Mouse (Mus musculus) lung, embryonic 16.5 days (tissue): Measurements from ENCODE around the gene Rhbg. TPM values are rescaled to one million over a fixed set of nuclear protein-coding genes. Genes with fewer than 3 reads are reported as not detected.

Source experiments
- ATAC-seq: fragments of 200-750 bp; cut with Nextera tagmentation; 2 replicates; pipeline ENCODE4 v1.8.0; 2017; ENCODE audit warnings: low read depth, mild to moderate bottlenecking, moderate library complexity
- H3K27ac ChIP-seq: fragments of 300-500 bp; sonication (generic); 2 replicates; pipeline ENCODE4 v1.5.1; 2014; ENCODE audit warnings: mild to moderate bottlenecking, control low read depth, low read length
- H3K27me3 ChIP-seq: fragments of 300-500 bp; sonication (generic); 2 replicates; pipeline ENCODE4 v1.6.1; 2014; ENCODE audit warnings: low read depth, low read length, mixed read lengths; ENCODE audit not compliant: control insufficient read depth, insufficient read depth
- H3K36me3 ChIP-seq: fragments of 300-500 bp; sonication (generic); 2 replicates; pipeline ENCODE4 v1.6.1; 2014; ENCODE audit warnings: low read length; ENCODE audit not compliant: control insufficient read depth, insufficient read depth
- H3K4me1 ChIP-seq: fragments of 300-500 bp; sonication (generic); replicated peaks from 2 replicates; pipeline ENCODE4 v1.6.1; 2014; ENCODE audit warnings: low read length, mixed read lengths; ENCODE audit not compliant: control insufficient read depth, insufficient read depth
- H3K4me2 ChIP-seq: fragments of 300-500 bp; sonication (generic); 2 replicates; pipeline ENCODE4 v1.6.1; 2014; ENCODE audit warnings: low read depth, low read length, control low read depth
- H3K4me3 ChIP-seq: fragments of 300-500 bp; sonication (generic); 2 replicates; pipeline ENCODE4 v1.5.1; 2014; ENCODE audit warnings: mild to moderate bottlenecking, low read length, control low read depth
- H3K9ac ChIP-seq: fragments of 300-500 bp; sonication (generic); 2 replicates; pipeline ENCODE4 v1.6.1; 2014; ENCODE audit warnings: low read length, control low read depth
- H3K9me3 ChIP-seq: fragments of 300-500 bp; sonication (generic); 2 replicates; pipeline ENCODE4 v1.6.1; 2016; ENCODE audit warnings: low read length; ENCODE audit not compliant: control insufficient read depth
- WGBS: fragments of 180-500 bp; shearing (Covaris S2); extraction: QIAGEN DNeasy Blood & Tissue Kit; methylation state at CpG from one replicate; pipeline ENCODE4 v1.1.7; 2014; 5-methylcytosine and 5-hydroxymethylcytosine counted together
- polyA plus RNA-seq: library from polyadenylated mRNA; unstranded; fragments of >200 nt; fragmentation: Nextera tagmentation; extraction: Ambion mirVana; gene quantifications from 2 replicates; pipeline ENCODE4 v1.2.1, GENCODE M21; 2015

Rhbg gene
- polyA plus RNA-seq, 1 experiment from 2014 or later: 0.69 TPM

GRCm38 (mm10) chr3:88224929-88225328, 29.6 kb downstream of the Rhbg start:
- H3K27me3 ChIP-seq: peaks cover 13% of the 10 kb centered on the region
- no peaks in the 10 kb centered on the region for H3K36me3 ChIP-seq
- no peak overlapping the region for H3K4me2 ChIP-seq
- no peak for ATAC-seq
- no peak overlapping the region for H3K27ac ChIP-seq
- no peaks in the 10 kb centered on the region for H3K4me1 ChIP-seq
- H3K9me3 ChIP-seq: no peaks in the 10 kb centered on the region
- H3K9ac ChIP-seq: no peak overlapping the region
- H3K4me3 ChIP-seq: no peak overlapping the region
- 49% methylated on average over 2 of the region's 2 CpGs for WGBS

DNA sequence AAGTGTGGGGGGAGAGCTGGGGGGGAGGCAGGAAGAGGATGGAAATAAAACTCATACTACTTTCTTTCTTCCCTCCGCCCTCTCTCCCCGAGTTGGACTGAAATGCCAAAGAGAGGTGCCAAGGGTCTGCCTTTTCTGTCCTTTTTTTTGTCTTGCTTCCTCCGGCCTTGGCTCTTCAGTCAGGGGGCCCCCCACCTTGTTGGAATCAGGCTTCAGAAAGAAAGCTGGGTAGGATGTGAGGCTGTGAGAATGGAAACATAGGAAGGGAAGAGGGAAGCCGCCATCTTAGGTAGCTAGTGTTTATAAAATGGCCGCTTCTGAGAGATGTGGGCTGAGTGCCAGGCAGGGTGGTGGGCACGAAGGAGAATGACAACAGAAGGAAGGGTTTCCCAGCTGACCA, 32.1 kb downstream of the Rhbg start:
- no peaks in the 10 kb centered on the region for H3K36me3 ChIP-seq
- no peak for ATAC-seq
- no peak overlapping the region for H3K9ac ChIP-seq
- H3K4me3 ChIP-seq: no peak overlapping the region
- WGBS: 81% methylated on average over 6 of the region's 6 CpGs
- no peaks in the 10 kb centered on the region for H3K9me3 ChIP-seq
- no peak overlapping the region for H3K4me2 ChIP-seq
- no peak overlapping the region for H3K27ac ChIP-seq
- H3K27me3 ChIP-seq: peaks cover 33% of the 10 kb centered on the region
- no peaks in the 10 kb centered on the region for H3K4me1 ChIP-seq

- Histone ChIP-seq H3K4me1 (no peaks in the 10 kb centered on the region), H3K36me3 (no peaks in the 10 kb centered on the region), H3K4me2 (no peak overlapping the region), H3K27me3 (peaks cover 40% of the 10 kb centered on the region), H3K9me3 (no peaks in the 10 kb centered on the region), H3K27ac (no peak overlapping the region), H3K4me3 (no peak overlapping the region), H3K9ac (no peak overlapping the region)
- ATAC-seq: no peak
- 57% methylated on average over 12 of the region's 12 CpGs for WGBS
Observed at GRCm38 (mm10) chr3:88221519-88222390, 32.8 kb downstream of the Rhbg start.

- 2% methylated on average over 6 of the region's 6 CpGs for WGBS
- ATAC-seq: peak; percentile 71
- Histone ChIP-seq H3K27ac (no peak overlapping the region), H3K4me1 (0 out of 2 replicates have a peak, but pooled peaks cover under 1% of the 10 kb centered on the region), H3K4me2 (no peak overlapping the region), H3K27me3 (peaks cover 49% of the 10 kb centered on the region), H3K9ac (no peak overlapping the region), H3K36me3 (no peaks in the 10 kb centered on the region), H3K9me3 (no peaks in the 10 kb centered on the region), H3K4me3 (no peak overlapping the region)
Observed at GRCm38 (mm10) chr3:88220842-88221241, 33.7 kb downstream of the Rhbg start.

- peaks cover 7% of the 10 kb centered on the region for H3K4me1 ChIP-seq
- no peak overlapping the region for H3K4me2 ChIP-seq
- WGBS: 14% methylated on average over 9 of the region's 9 CpGs
- no peak for ATAC-seq
- H3K27me3 ChIP-seq: peaks cover 58% of the 10 kb centered on the region
- no peaks in the 10 kb centered on the region for H3K9me3 ChIP-seq
- no peak overlapping the region for H3K9ac ChIP-seq
- no peak overlapping the region for H3K4me3 ChIP-seq
- H3K36me3 ChIP-seq: no peaks in the 10 kb centered on the region
- no peak overlapping the region for H3K27ac ChIP-seq
Observed at GRCm38 (mm10) chr3:88219940-88220339, 34.6 kb downstream of the Rhbg start.

- peaks cover 80% of the 10 kb centered on the region for H3K27me3 ChIP-seq
- no peaks in the 10 kb centered on the region for H3K36me3 ChIP-seq
- no peak for ATAC-seq
- no peak overlapping the region for H3K27ac ChIP-seq
- peaks cover 7% of the 10 kb centered on the region for H3K4me1 ChIP-seq
- no peak overlapping the region for H3K4me3 ChIP-seq
- no peak overlapping the region for H3K4me2 ChIP-seq
- no peaks in the 10 kb centered on the region for H3K9me3 ChIP-seq
- H3K9ac ChIP-seq: no peak overlapping the region
- 64% methylated on average over 1 of the region's 2 CpGs for WGBS
Observed at GRCm38 (mm10) chr3:88217679-88218078, 36.8 kb downstream of the Rhbg start.

DNA sequence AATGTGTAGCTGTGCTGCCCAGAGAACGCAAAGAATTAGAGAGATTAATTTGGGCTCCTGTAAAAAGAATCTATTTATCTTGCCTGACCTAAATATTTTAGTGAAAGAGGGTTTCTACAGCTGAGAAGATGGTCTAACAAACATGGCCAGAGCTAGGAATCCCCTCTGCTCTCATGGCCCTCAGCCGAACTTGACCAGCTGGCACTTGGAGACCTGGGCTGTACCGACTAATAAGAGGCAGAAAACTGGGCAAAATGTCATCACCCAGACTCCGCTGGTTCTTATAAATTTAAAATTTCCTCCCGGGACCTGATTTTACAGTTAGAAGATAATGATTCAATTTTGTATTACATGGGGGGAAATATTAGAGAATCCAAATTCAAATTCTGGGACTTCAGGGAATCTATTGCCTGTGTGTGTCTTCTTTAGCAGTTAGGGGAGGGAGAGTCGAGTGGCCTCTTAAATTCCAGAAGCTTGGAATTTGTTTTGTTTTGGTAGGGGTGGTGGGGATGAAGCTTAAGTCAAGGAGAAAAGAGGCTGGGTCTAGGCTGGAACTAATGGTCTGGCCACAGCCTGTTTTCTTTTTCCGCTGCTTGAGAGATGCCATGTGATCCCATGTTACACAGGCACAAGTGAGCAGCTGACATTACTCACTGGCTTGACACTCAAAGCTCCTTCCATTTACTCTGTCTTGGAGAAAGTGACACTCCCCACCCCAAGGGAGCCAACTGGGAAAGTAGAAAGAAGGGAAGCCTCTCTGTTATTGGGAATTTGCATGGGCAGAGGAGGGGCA, 37.8 kb downstream of the Rhbg start:
- Histone ChIP-seq H3K4me3 (no peak overlapping the region), H3K27ac (no peak overlapping the region), H3K9me3 (no peaks in the 10 kb centered on the region), H3K36me3 (no peaks in the 10 kb centered on the region), H3K9ac (no peak overlapping the region), H3K27me3 (peaks cover 89% of the 10 kb centered on the region), H3K4me1 (peaks cover 7% of the 10 kb centered on the region), H3K4me2 (no peak overlapping the region)
- ATAC-seq: no peak
- 10% methylated on average over 7 of the region's 7 CpGs for WGBS

GRCm38 (mm10) chr3:88216116-88216515, 38.4 kb downstream of the Rhbg start:
- H3K4me2 ChIP-seq: no peak overlapping the region
- H3K27ac ChIP-seq: no peak overlapping the region
- H3K36me3 ChIP-seq: no peaks in the 10 kb centered on the region
- no peak overlapping the region for H3K9ac ChIP-seq
- ATAC-seq: no peak
- no peak overlapping the region for H3K4me3 ChIP-seq
- peaks cover 7% of the 10 kb centered on the region for H3K4me1 ChIP-seq
- 6% methylated on average over 6 of the region's 6 CpGs for WGBS
- no peaks in the 10 kb centered on the region for H3K9me3 ChIP-seq
- peaks cover 89% of the 10 kb centered on the region for H3K27me3 ChIP-seq

DNA sequence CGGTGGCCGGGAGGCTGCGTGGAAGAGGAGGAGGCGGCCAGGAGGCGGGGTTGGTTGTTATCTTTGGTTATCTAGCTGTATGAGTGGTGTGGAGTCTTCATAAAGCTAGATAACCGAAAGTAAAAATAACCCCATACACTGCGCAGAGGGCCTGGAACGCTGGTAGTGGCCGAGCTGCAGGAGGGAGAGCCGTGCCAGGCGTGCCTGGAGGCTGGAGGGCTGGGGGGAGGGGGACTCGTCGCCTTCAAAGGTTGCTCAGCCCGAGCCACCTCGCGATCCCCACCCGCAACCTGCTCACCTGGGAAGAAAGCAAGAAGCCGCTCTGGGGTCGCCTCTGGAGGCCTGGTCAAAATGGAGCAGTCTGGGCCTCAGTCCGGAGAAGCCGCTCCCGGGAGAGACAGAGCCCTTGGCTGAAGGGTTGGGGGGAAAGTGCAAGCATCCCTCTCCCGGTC, 38.9 kb downstream of the Rhbg start:
- Histone ChIP-seq H3K4me1 (peaks cover 7% of the 10 kb centered on the region), H3K36me3 (no peaks in the 10 kb centered on the region), H3K9ac (no peak overlapping the region), H3K4me3 (peak overlapping the region; percentile 34), H3K27ac (no peak overlapping the region), H3K4me2 (peak overlapping the region; percentile 38), H3K9me3 (no peaks in the 10 kb centered on the region), H3K27me3 (peaks cover 92% of the 10 kb centered on the region)
- ATAC-seq: no peak
- WGBS: under 1% methylated on average over 22 of the region's 23 CpGs
